Mouse (Mus musculus) gonadal fat pad, adult 2 months (tissue): Measurements from ENCODE around the gene Ska2. TPM values are rescaled to one million over a fixed set of nuclear protein-coding genes. Genes with fewer than 3 reads are reported as not detected.

Source experiments
- DNase-seq: peaks from one replicate; pipeline ENCODE4 v3.0.0-alpha.2; 2012; ENCODE audit warnings: low read depth
- polyA plus RNA-seq: library from polyadenylated mRNA; depleted of rRNA; stranded (reverse); fragments of >200 nt; gene quantifications from 2 replicates; pipeline ENCODE4 v1.2.3, GENCODE M21; 2012; rRNA removed

Gene Ska2
- polyA plus RNA-seq, 1 experiment: 3.8 TPM

- DNase-seq: no peak
Observed at GRCm38 (mm10) chr11:87163751-87164150, 54.7 kb downstream of the Ska2 start.

- no peak for DNase-seq
Observed at GRCm38 (mm10) chr11:87173625-87174024, 64.6 kb downstream of the Ska2 start.

Other genes with a start within 250 kb of the Ska2 start
- 9.8 and 10.7 TPM in 2 replicates for gene Ypel2, start 115.5 kb upstream of the Ska2 start, polyA plus RNA-seq
- 5.2 and 6.2 TPM in 2 replicates for gene Gdpd1, start 35.2 kb upstream of the Ska2 start, polyA plus RNA-seq
- gene Smg8, start 22.5 kb upstream of the Ska2 start, polyA plus RNA-seq: 9.0 and 10.1 TPM in 2 replicates
- gene Prr11, start 526 bp upstream of the Ska2 start, polyA plus RNA-seq: 0.38 and 0.41 TPM in 2 replicates
- 4.8 and 6.8 TPM in 2 replicates for gene Trim37, start 17.8 kb downstream of the Ska2 start, polyA plus RNA-seq
- gene Ppm1e, start 249.8 kb downstream of the Ska2 start, polyA plus RNA-seq: 0.65 and 0.84 TPM in 2 replicates